Mouse (Mus musculus): Measurements from ENCODE around the gene Cd37.

The Cd37 gene

GRCm38 (mm10) chr7:45234922-45235571, 3.9 kb downstream of the Cd37 start:
- DNase-seq (ENCODE audit: low read depth, low spot score) = peak; percentile 57

DNA sequence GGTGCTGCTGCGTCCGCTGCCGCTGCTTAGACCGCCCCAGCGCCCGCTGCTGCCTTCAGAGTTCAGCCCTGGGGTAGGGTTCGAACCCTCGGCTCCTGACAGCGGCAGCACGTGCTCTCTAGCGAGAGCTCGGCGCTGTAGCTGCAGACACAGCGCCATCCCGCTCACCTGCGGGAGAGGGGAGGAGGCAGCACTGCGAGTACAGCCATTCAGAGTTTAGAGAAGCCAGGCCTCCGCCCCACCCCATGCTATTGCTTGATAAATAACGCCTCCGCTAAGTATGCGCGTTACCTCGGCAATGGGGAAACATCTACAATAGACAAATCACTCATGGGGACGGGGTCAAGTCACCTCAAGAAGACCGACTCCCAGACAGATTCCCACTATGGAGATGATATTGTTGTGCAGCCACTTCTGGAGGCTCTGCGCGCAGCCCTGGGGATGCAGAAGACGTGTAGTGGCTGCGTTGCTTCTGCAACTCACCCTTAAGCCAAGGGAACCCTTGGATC, 4.5 kb downstream of the Cd37 start:
- DNase-seq (ENCODE audit: low read depth, low spot score) = peak; percentile 53

DNA sequence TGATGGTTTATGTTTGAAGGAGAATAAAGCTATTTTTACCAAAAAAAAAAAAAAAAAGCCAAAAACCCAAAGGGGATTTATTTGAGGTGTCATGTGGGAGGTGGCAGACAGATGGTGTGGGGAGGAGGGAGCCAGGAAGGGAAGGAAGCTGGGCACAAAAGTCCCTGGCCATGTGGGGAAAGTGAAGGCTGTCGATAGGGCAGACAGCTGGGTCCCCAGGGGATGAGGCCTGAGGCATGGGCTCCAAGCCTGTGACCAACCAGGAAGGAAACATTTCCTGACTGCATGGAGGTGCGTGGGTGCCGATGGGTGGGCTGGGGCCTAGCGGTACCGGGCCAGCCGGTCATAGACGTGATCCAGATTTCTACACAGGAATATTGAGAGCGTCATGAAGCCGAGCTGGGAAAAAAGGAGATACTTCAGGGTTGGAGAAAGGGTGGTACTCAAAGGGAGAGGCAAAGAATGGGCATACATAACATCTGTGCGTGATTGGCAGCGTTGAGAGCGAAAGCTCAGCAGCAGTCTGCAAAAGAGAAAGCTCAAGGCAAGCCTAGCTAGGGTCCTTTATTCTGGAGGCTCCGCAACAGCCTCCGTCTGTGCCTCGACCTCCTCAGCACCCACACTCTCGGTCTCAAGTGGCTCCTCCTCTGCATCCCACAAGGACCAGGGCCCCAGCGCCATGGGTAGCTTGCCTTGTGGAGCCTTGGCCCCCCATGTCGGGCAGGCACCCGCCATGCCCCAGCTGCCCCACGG, 5.2 kb downstream of the Cd37 start:
- peak; percentile 94 for DNase-seq (ENCODE audit: low read depth, low spot score)

- DNase-seq (ENCODE audit: low read depth, low spot score) = peak; percentile 82
Measured at GRCm38 (mm10) chr7:45232716-45233465, 6.0 kb downstream of the Cd37 start.

DNA sequence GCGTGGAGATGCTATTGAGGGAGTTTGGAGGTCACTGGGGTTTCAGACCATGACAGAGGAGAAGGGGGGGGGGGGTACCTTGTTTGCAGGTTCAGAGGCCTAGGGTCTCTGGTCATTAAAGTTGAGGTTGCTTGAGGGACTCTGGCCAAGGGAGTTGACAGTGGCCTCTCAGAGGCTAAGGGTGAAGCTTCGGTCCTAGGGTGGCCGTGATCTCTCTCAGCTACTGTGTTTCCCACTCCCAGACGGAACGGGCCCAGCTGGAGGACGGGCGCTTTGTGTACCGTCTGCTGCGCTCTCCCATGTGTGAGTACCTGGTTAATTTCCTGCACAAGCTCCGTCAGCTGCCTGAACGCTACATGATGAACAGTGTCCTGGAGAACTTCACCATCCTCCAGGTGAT, 7.0 kb downstream of the Cd37 start:
- no peak for DNase-seq (ENCODE audit: low read depth, low spot score)

DNA sequence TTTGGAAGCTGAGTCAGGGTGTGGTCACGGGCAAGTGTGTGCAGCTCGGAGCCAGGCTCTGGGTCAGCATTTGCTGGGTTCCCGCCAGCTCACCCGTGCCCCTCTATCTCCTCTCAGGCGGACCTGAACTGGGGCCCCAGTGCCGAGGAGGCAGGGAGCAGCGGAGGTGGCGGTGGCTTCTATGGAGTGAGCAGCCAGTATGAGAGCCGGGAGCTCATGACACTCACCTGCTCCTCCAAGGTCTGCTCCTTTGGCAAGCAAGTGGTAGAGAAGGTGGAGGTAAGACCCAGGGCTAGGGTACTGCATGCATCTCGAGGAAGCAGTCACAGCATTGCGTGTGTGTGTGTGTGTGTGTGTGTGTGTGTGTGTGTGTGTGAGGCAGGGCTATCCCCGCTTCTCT, 7.7 kb downstream of the Cd37 start:
- DNase-seq (ENCODE audit: low read depth, low spot score) = no peak

GRCm38 (mm10) chr7:45229459-45230203, 9.3 kb downstream of the Cd37 start:
- no peak for DNase-seq (ENCODE audit: low read depth, low spot score)

DNA sequence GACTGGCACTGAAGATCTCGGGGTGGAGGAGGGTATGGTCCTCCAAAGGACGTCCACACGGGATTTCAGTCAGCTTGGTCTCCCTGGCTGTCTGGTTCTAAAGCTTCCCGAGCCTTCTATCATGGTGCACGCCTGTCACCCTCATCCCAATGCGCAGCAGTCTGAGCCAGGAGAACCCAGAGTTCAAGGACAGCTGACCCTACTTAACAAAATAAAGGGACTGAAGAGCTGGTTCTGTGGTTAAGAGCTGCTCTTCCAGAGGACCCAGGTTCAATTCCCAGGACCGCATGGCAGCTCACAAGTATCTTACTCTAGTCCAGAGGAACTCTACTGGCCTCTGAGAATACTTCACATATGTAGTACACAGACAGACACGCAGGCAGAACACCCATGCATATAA, 9.9 kb downstream of the Cd37 start:
- DNase-seq (ENCODE audit: low read depth, low spot score) = no peak

GRCm38 (mm10) chr7:45228548-45228947, 10.4 kb downstream of the Cd37 start:
- no peak for DNase-seq (ENCODE audit: low read depth, low spot score)

- no peak for DNase-seq (ENCODE audit: low read depth, low spot score)
Measured at GRCm38 (mm10) chr7:45226421-45226820, 12.5 kb downstream of the Cd37 start.

GRCm38 (mm10) chr7:45224826-45225225, 14.1 kb downstream of the Cd37 start:
- no peak for DNase-seq (ENCODE audit: low read depth, low spot score)

DNA sequence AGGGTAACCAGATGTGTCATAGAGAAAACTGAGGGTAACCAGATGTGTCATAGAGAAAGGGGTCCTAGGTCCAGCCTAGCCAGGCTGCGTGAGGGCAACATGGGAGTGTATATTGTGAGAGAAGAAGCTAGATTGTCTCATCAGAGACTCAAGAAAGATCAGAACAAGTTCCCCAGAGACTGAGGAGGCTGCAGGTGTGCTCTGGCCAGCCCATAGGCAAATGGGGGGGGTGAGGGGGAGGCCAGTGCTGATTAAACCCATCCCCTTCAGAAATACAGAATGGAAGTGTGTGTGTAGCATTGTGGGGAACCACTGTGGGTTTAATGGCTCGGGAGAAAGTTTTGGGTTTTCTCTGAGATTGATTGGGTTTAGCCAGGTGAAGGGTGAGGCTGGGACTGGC, 17.2 kb downstream of the Cd37 start:
- DNase-seq (ENCODE audit: low read depth, low spot score) = no peak

GRCm38 (mm10) chr7:45216442-45217183, 22.3 kb downstream of the Cd37 start:
- DNase-seq (ENCODE audit: low read depth, low spot score) = no peak

DNA sequence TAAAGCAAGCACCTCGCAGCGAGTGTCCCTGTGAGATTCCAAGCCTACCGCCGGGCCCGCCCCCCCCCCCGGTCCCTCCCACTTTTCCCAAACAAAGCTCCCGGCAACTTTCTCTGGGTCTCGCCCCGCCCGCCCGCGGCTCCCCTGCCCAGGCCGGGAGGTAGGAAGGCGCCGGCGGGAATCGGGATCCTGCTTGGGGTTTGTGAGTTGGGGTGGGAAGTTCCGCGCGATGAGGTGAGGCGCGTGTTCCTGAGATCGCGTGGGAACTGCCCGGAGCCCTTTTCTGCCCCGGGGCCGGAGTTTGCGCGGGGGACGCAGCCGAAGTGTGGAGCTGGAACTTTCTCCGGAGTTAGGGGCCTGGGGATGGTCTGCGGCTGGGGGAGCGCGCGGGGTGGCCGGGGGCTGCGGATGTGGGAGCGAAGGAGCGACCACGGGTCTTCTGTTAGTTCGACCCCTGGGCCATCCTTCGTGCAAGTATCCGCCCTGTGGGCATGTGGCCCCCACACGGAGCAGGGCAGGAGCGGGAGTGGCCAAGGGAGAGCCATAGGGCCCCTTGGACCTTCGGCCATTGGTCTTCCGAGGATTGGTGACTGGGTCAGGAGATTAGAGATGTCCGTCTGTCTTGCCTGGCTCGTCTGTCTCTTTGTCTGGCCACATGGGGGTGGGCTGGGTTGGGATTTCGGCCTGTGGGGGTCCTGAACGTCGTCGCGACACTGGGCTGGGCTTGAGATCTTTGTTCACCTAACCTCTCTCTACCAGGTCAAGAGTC, 23.1 kb downstream of the Cd37 start, which contains the start of gene Tead2:
Gene Tead2, plus strand, starts transcription at position 81 of the 769 bp plus-strand sequence.
- DNase-seq (ENCODE audit: low read depth, low spot score) = no peak

DNA sequence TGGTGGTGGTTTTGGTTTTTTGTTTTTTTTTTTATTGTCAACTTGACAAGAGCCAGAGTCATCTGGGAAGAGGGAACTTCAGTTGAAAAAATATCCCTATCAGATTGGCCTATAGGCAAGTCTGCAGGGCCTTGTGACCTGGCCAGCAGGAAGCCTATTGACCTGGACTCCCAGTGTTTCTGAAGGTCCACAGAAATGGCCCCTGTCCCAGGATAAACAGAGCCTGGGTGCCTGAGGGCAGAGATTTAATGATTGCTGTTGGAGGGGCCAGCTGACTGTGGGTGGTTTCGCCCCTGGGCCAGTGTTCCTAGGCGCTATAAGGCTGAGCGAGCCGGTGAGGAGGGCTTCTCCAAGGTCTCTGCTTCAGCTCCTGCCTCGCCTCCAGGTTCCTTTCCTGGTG, 25.2 kb downstream of the Cd37 start:
- DNase-seq (ENCODE audit: low read depth, low spot score) = no peak

DNA sequence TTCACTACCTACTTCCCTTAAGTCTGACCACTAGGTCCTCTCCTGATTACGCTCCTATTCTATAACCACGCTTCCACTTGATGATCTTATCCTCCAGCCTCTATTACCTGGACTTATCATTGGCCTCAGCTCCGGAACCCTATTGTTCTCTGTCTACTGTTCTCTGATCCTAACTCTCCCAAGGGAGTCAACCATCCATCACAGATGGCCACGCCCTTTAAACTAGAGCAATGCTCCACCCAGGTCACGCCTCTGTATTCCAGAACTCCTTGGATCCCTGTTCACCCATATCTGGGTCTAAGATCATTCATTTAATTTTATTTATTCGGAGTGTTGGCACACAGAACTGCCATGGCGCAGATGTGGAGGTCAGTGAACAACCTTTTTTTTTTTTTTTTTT, 26.6 kb downstream of the Cd37 start:
- DNase-seq (ENCODE audit: low read depth, low spot score) = no peak

GRCm38 (mm10) chr7:45211851-45212251, 27.1 kb downstream of the Cd37 start, which contains the start of gene Dkkl1:
Gene Dkkl1, minus strand, starts transcription at chr7:45212147.
- no peak for DNase-seq (ENCODE audit: low read depth, low spot score)

DNA sequence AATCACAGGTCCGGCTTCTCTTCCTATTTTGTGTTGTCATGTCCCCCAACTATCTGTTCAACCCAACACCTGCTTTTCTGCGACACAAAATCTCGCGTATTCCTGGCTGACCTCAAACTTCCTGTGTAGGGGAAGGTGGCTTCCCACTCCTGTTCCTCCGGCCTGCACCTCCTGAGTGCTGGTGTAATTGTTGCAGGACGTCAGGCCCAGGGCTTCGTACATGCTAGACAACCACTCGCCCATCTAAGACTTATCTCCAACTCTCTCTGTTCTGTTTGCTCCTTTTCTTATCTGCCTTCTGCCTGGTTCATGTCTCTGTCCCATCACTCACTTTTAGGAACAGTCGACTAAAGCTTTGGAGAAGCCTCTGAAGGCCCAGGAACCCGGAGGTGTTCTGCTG, 27.8 kb downstream of the Cd37 start:
- DNase-seq (ENCODE audit: low read depth, low spot score) = no peak

DNA sequence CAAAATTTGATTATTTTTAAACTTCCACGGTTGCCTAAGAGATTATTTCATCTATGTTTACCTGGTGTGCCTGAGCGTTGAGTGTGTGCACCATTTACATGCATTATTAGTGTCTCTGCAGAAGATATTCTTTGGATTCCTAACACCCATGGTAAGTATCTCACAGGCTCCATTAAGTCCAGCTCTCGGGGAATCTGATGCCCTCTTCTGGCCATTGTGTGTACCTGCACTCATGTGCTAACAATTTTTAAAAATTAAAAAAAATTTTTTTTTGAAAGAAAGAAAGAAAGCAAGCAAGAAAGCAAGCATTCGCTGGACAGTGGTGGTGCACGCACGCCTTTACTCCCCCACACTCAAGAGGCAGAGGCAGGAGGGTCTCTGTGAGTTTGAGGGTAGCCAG, 30.7 kb downstream of the Cd37 start:
- DNase-seq (ENCODE audit: low read depth, low spot score) = no peak

All from brain, adult 2 months (tissue).